Mouse (Mus musculus) hindbrain, embryonic 12.5 days (tissue): ENCODE data around the gene Vipr2. TPM values are rescaled to one million over a fixed set of nuclear protein-coding genes. Genes with fewer than 3 reads are reported as not detected.

Experiments used
- ATAC-seq: fragments of 200-750 bp; cut with Nextera tagmentation; 2 replicates; pipeline ENCODE4 v1.8.0; 2017; ENCODE audit warnings: moderate TSS enrichment; ENCODE audit not compliant: low FRiP score
- H3K27ac ChIP-seq: fragments of 300-500 bp; sonication (generic); 2 replicates; pipeline ENCODE4 v1.5.1; 2016; ENCODE audit warnings: mild to moderate bottlenecking
- H3K27me3 ChIP-seq: fragments of 300-500 bp; sonication (generic); 2 replicates; pipeline ENCODE4 v1.6.1; 2016; ENCODE audit warnings: mild to moderate bottlenecking
- H3K36me3 ChIP-seq: fragments of 300-500 bp; sonication (generic); 2 replicates; pipeline ENCODE4 v1.6.1; 2016; ENCODE audit warnings: mild to moderate bottlenecking
- H3K4me1 ChIP-seq: fragments of 300-500 bp; sonication (generic); 2 replicates; pipeline ENCODE4 v1.6.1; 2016
- H3K4me2 ChIP-seq: fragments of 300-500 bp; sonication (generic); replicated peaks from 2 replicates; pipeline ENCODE4 v1.6.1; 2016; ENCODE audit warnings: mild to moderate bottlenecking
- H3K4me3 ChIP-seq: fragments of 300-500 bp; sonication (generic); 2 replicates; pipeline ENCODE4 v1.5.1; 2016; ENCODE audit warnings: mild to moderate bottlenecking
- H3K9ac ChIP-seq: fragments of 300-500 bp; sonication (generic); 2 replicates; pipeline ENCODE4 v1.6.1; 2016; ENCODE audit warnings: mild to moderate bottlenecking, moderate library complexity
- H3K9me3 ChIP-seq: fragments of 300-500 bp; sonication (generic); replicated peaks from 2 replicates; pipeline ENCODE4 v1.6.1; 2016; ENCODE audit warnings: mild to moderate bottlenecking
- WGBS: fragments of 180-500 bp; shearing (Covaris S2); methylation state at CpG from one replicate; pipeline ENCODE4 v1.1.7; 2016; 5-methylcytosine and 5-hydroxymethylcytosine counted together
- microRNA-seq: library from miRNA; unstranded; fragments of <30 nt; microRNA quantifications from one replicate; pipeline ENCODE4, GENCODE M21; 2017
- polyA plus RNA-seq: library from polyadenylated mRNA; unstranded; fragments of >200 nt; fragmentation: Nextera tagmentation; extraction: Ambion mirVana; gene quantifications from 2 replicates; pipeline ENCODE4 v1.2.1, GENCODE M21; 2016

Gene Vipr2
- polyA plus RNA-seq, 1 experiment from 2014 or later: 1.1 TPM

DNA sequence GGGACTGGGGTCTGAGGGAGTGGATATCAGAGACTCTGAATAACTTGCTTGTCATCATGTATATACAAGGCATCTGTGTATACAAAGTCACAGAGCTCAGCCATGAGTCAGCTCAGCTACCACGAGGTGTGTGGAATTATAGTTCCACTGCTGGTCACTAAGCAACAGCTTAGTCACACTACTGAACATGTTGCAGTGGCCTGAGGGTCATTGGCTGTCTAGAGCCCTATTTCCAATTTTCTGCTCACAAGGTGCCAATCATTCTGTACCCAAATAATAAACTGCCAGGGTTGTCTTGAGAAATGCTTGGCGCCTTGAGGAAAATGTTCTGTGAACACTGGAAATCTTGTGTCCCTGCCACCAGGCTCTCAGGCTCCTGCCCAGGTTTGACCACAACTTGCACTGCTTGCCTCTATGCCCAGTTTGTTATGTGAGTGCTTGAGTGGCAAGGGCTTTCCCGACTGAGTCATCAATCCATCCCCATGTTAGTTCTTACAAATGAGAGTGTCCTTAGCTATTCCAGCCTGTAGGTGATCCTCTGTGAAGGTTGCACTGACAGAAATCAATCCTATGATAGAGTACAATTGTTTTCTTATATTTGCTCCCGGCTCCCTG is 104.0 kb downstream of the Vipr2 start:
- no peaks in the 10 kb centered on the region for H3K27me3 ChIP-seq
- H3K9ac ChIP-seq: no peak overlapping the region
- ATAC-seq: no peak
- H3K9me3 ChIP-seq: no peaks in the 10 kb centered on the region
- H3K27ac ChIP-seq: no peak overlapping the region
- no peaks in the 10 kb centered on the region for H3K36me3 ChIP-seq
- no peak overlapping the region for H3K4me2 ChIP-seq
- H3K4me1 ChIP-seq: no peaks in the 10 kb centered on the region
- 74% methylated on average over 4 of the region's 4 CpGs for WGBS
- no peak overlapping the region for H3K4me3 ChIP-seq

DNA sequence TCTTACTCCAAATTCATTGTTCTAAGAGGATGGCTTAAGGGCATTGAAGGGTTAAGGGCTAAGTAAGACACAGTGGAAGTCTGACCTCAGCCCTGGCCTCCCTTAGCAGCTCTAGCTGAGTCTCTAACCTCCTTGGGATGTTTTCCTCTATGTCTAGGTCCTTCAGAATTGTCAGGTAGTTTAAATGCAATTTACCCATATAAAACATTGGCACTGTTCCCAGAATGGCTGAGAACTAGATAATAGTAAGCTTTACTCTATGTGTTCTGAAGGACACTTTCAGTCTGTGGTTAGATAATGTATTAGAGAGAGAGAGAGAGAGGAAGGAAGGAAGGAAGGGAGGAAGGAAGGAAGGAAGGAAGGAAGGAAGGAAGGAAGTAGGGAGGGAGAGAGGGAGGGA is 104.8 kb downstream of the Vipr2 start:
- Histone ChIP-seq H3K36me3 (no peaks in the 10 kb centered on the region), H3K27ac (no peak overlapping the region), H3K9ac (no peak overlapping the region), H3K4me2 (no peak overlapping the region), H3K4me3 (no peak overlapping the region), H3K27me3 (no peaks in the 10 kb centered on the region), H3K9me3 (no peaks in the 10 kb centered on the region), H3K4me1 (no peaks in the 10 kb centered on the region)
- no peak for ATAC-seq

DNA sequence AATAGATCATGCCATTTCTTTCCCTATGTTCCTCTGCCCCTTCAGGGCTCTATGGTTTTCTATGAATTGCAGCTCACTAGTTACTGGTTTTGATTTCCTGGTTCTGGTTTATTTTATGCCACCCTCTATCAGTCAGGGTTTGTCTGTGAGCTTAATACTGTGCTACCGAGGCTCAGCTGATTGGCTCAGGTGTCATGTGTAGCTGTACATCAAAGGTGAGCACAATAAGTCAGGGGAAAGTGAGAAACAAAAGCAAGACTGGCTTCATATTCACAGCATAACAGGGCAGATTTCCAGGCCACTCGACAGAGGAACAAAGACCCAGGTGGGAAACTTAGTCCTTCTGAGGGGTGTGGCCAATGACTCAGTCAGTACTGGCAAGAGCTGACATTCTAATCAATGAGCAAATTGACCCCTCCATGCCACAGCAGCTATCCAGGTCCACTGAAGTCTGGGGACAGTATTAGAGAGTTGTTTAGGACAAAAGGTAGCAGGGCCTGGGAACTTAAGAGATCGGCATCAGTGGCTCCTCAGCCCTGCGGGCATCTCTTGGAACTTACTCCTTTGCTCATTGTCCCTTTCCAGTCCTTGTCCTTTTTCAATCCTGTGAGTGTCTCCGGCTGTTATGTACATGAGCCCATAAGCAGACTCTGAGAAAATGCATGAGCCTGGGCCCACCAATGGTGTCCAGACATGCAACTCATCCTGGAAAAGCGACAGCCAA is 105.8 kb downstream of the Vipr2 start:
- Histone ChIP-seq H3K27me3 (no peaks in the 10 kb centered on the region), H3K36me3 (no peaks in the 10 kb centered on the region), H3K4me1 (no peaks in the 10 kb centered on the region), H3K4me2 (no peak overlapping the region), H3K27ac (no peak overlapping the region), H3K4me3 (no peak overlapping the region), H3K9me3 (no peaks in the 10 kb centered on the region), H3K9ac (no peak overlapping the region)
- WGBS: 82% methylated on average over 6 of the region's 6 CpGs
- no peak for ATAC-seq

DNA sequence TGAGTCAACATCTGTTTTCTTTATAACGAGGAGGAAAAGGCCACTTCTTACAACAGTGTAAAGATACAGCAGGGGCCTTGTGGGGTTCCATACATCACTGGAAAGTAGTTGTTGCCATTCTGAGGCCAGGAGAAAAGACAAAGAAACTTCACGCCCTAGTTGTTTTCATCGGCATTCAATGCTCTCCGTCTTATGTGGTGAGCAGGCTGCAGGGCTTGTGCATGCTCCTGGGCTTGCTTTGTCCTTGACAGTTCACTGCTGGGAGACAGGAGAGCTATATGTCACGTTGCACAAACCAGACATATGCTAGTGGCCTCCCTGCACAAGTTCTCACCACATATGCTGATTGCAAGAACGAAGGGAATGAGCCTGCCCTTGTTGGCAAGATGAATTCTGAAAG is 116.4 kb downstream of the Vipr2 start:
- H3K4me2 ChIP-seq: no peak overlapping the region
- H3K27me3 ChIP-seq: no peaks in the 10 kb centered on the region
- H3K27ac ChIP-seq: no peak overlapping the region
- no peaks in the 10 kb centered on the region for H3K4me1 ChIP-seq
- H3K36me3 ChIP-seq: no peaks in the 10 kb centered on the region
- H3K4me3 ChIP-seq: no peak overlapping the region
- ATAC-seq: no peak
- no peak overlapping the region for H3K9ac ChIP-seq
- no peaks in the 10 kb centered on the region for H3K9me3 ChIP-seq
- WGBS: 36% methylated on average over 6 of the region's 6 CpGs

GRCm38 (mm10) chr12:116194641-116195040 is 117.1 kb downstream of the Vipr2 start:
- Histone ChIP-seq H3K9me3 (no peaks in the 10 kb centered on the region), H3K27ac (no peak overlapping the region), H3K9ac (no peak overlapping the region), H3K4me3 (no peak overlapping the region), H3K4me1 (no peaks in the 10 kb centered on the region), H3K27me3 (no peaks in the 10 kb centered on the region), H3K36me3 (no peaks in the 10 kb centered on the region), H3K4me2 (no peak overlapping the region)
- ATAC-seq: no peak

Small RNAs within 50 kb of the gene (microRNA-seq; reads per million reads assigned to microRNA genes)
- gene Gm44372: not detected

Other genes with a start within 250 kb of the Vipr2 start
- gene Zfp386, start 30.0 kb upstream of the Vipr2 start, polyA plus RNA-seq: 59.4 and 61.8 TPM in 2 replicates
- 21.8 and 22.9 TPM in 2 replicates for gene Wdr60, start 185.3 kb downstream of the Vipr2 start, polyA plus RNA-seq
- not detected in 2 replicates for gene Gm11027, start 197.7 kb downstream of the Vipr2 start, polyA plus RNA-seq
- 20.9 TPM in 2 replicates for gene Esyt2, start 203.5 kb downstream of the Vipr2 start, polyA plus RNA-seq